7 mouse cellular contexts compared by ENCODE assay signal in genomic region chr10:80431570-80432386, GRCm38 (mm10). TPM values are rescaled to one million over a fixed set of nuclear protein-coding genes. Genes with fewer than 3 reads are reported as not detected.
DNase-seq lines count a peak whose midpoint lies in the region; ATAC-seq lines count a peak whose summit lies in the region.

No protein-coding gene starts in this region.

- H3K9me3 ChIP-seq in megakaryocyte, embryonic 14.5 days: no peaks in the 10 kb centered on the region
- no peaks in the 10 kb centered on the region; the same call in 1 of the 2 replicates for H3K9me3 ChIP-seq in forebrain, embryonic 10.5 days
- no peaks in the 10 kb centered on the region for H3K9me3 ChIP-seq in intestine, embryonic 15.5 days
- no peaks in the 10 kb centered on the region for H3K9me3 ChIP-seq in neural tube, embryonic 14.5 days (ENCODE audit: control insufficient read depth, low read length)

- no peak for DNase-seq in forebrain, embryonic 10.5 days (ENCODE audit: extremely low spot score, low spot score)

- peak overlapping the region; percentile 98 for H3K9ac ChIP-seq in intestine, embryonic 15.5 days
- peak overlapping the region; percentile 94 for H3K9ac ChIP-seq in neural tube, embryonic 14.5 days (replicated peaks; ENCODE audit: low read depth, low read length)

- no peaks in the 10 kb centered on the region for H3K27me3 ChIP-seq in megakaryocyte, embryonic 14.5 days (replicated peaks)
- H3K27me3 ChIP-seq in forebrain, embryonic 10.5 days (ENCODE audit: poor library complexity, severe bottlenecking): 0 out of 2 replicates have a peak, but pooled peaks cover 11% of the 10 kb centered on the region
- no peaks in the 10 kb centered on the region for H3K27me3 ChIP-seq in intestine, embryonic 15.5 days (replicated peaks)
- no peaks in the 10 kb centered on the region for H3K27me3 ChIP-seq in neural tube, embryonic 14.5 days (ENCODE audit: control insufficient read depth, insufficient read depth, low read length)

- H3K36me3 ChIP-seq in megakaryocyte, embryonic 14.5 days (replicated peaks; ENCODE audit: low read length): peaks cover 43% of the 10 kb centered on the region
- H3K36me3 ChIP-seq in forebrain, embryonic 10.5 days (replicated peaks): peaks cover 47% of the 10 kb centered on the region
- H3K36me3 ChIP-seq in intestine, embryonic 15.5 days: peaks cover 34% of the 10 kb centered on the region
- H3K36me3 ChIP-seq in neural tube, embryonic 14.5 days (ENCODE audit: control insufficient read depth, insufficient read depth, low read length): peaks cover 32% of the 10 kb centered on the region

- H3K4me1 ChIP-seq in megakaryocyte, embryonic 14.5 days: peaks cover 58% of the 10 kb centered on the region
- H3K4me1 ChIP-seq in forebrain, embryonic 10.5 days: peaks cover 47% of the 10 kb centered on the region
- H3K4me1 ChIP-seq in intestine, embryonic 15.5 days (replicated peaks): peaks cover 26% of the 10 kb centered on the region
- H3K4me1 ChIP-seq in neural tube, embryonic 14.5 days (ENCODE audit: control insufficient read depth, insufficient read depth, low read length): peaks cover 17% of the 10 kb centered on the region

- ATAC-seq in megakaryocyte, adult 5-6 weeks (ENCODE audit: poor library complexity, severe bottlenecking): no peak
- ATAC-seq in intestine, embryonic 15.5 days: no peak
- no peak for ATAC-seq in neural tube, embryonic 14.5 days (ENCODE audit: low read depth)
- ATAC-seq in erythroid progenitor cell, adult 5-6 weeks (replicated peaks; ENCODE audit: low FRiP score, poor library complexity, severe bottlenecking): no peak
- ATAC-seq in granulocyte monocyte progenitor cell, adult 5-6 weeks (replicated peaks; ENCODE audit: poor library complexity, severe bottlenecking): no peak

- 27% methylated on average over 16 of the region's 16 CpGs for WGBS in forebrain, embryonic 10.5 days
- 11% methylated on average over 16 of the region's 16 CpGs for WGBS in intestine, embryonic 15.5 days
- WGBS in neural tube, embryonic 14.5 days: 16% methylated on average over 15 of the region's 16 CpGs

- peak overlapping the region; percentile 81 for H3K4me2 ChIP-seq in intestine, embryonic 15.5 days (replicated peaks)
- peak overlapping the region; percentile 75 for H3K4me2 ChIP-seq in neural tube, embryonic 14.5 days (ENCODE audit: low read depth, low read length)

- peak overlapping the region; percentile 96 for H3K4me3 ChIP-seq in megakaryocyte, embryonic 14.5 days (replicated peaks)
- H3K4me3 ChIP-seq in forebrain, embryonic 10.5 days: peak overlapping the region; percentile 99
- peak overlapping the region; percentile 98 for H3K4me3 ChIP-seq in intestine, embryonic 15.5 days (replicated peaks)
- H3K4me3 ChIP-seq in neural tube, embryonic 14.5 days (ENCODE audit: low read depth, low read length): peak overlapping the region; percentile 90

- peak overlapping the region; percentile 100 for H3K27ac ChIP-seq in forebrain, embryonic 10.5 days
- 0 out of 2 replicates have a peak overlapping the region, but pooled peaks have one; percentile 36 for H3K27ac ChIP-seq in intestine, embryonic 15.5 days
- H3K27ac ChIP-seq in neural tube, embryonic 14.5 days (ENCODE audit: low read depth, low read length): no peak overlapping the region

RNA-seq across cellular contexts. Expression of gene Tcf3, which starts 1.7 kb away (rescaled TPM):
- 168 and 304 TPM in 2 replicates for polyA plus RNA-seq in megakaryocyte, embryonic 14.5 days (2012; ENCODE audit: insufficient read depth, low replicate concordance)
- 17.2 and 20.3 TPM in 2 replicates for total RNA-seq in megakaryocyte, adult 5-6 weeks (2015)
- 22.4 and 24.2 TPM in 2 replicates for total RNA-seq in megakaryocyte, adult 5-6 weeks (2017)
- polyA plus RNA-seq in forebrain, embryonic 10.5 days (2016; fragmentation: Nextera tagmentation; extraction: Ambion mirVana): 191 and 199 TPM in 2 replicates
- 91.7 and 94.2 TPM in 2 replicates for polyA plus RNA-seq in intestine, embryonic 15.5 days (2015; fragmentation: Nextera tagmentation; extraction: Ambion mirVana)
- polyA plus RNA-seq in neural tube, embryonic 14.5 days (2014; fragmentation: Nextera tagmentation; extraction: Ambion mirVana): 30.4 and 42.1 TPM in 2 replicates
- total RNA-seq in erythroid progenitor cell, adult 5-6 weeks (2015; ENCODE audit: low replicate concordance): 127 and 148 TPM in 2 replicates
- total RNA-seq in erythroid progenitor cell, adult 5-6 weeks (2017; ENCODE audit: low replicate concordance): 140 and 145 TPM in 2 replicates
- total RNA-seq in granulocyte monocyte progenitor cell, adult 5-6 weeks (2014; fragmentation: Nextera tagmentation): 33.8 and 55.2 TPM in 2 replicates
- 30.7 and 48.4 TPM in 2 replicates for total RNA-seq in granulocyte monocyte progenitor cell, adult 5-6 weeks (2017)

RNA-seq across cellular contexts. Expression of gene Uqcr11, which starts 25.1 kb away (rescaled TPM):
- polyA plus RNA-seq in megakaryocyte, embryonic 14.5 days (2012; ENCODE audit: insufficient read depth, low replicate concordance): 441 and 1,591 TPM in 2 replicates
- total RNA-seq in megakaryocyte, adult 5-6 weeks (2015): 107 and 108 TPM in 2 replicates
- 122 and 129 TPM in 2 replicates for total RNA-seq in megakaryocyte, adult 5-6 weeks (2017)
- polyA plus RNA-seq in forebrain, embryonic 10.5 days (2016; fragmentation: Nextera tagmentation; extraction: Ambion mirVana): 625 and 631 TPM in 2 replicates
- 890 and 1,161 TPM in 2 replicates for polyA plus RNA-seq in intestine, embryonic 15.5 days (2015; fragmentation: Nextera tagmentation; extraction: Ambion mirVana)
- polyA plus RNA-seq in neural tube, embryonic 14.5 days (2014; fragmentation: Nextera tagmentation; extraction: Ambion mirVana): 674 and 791 TPM in 2 replicates
- 65.8 and 80.0 TPM in 2 replicates for total RNA-seq in erythroid progenitor cell, adult 5-6 weeks (2015; ENCODE audit: low replicate concordance)
- total RNA-seq in erythroid progenitor cell, adult 5-6 weeks (2017; ENCODE audit: low replicate concordance): 67.9 and 87.3 TPM in 2 replicates
- total RNA-seq in granulocyte monocyte progenitor cell, adult 5-6 weeks (2014; fragmentation: Nextera tagmentation): 382 and 438 TPM in 2 replicates
- 172 and 277 TPM in 2 replicates for total RNA-seq in granulocyte monocyte progenitor cell, adult 5-6 weeks (2017)

RNA-seq across cellular contexts. Expression of gene Mbd3, which starts 32.4 kb away (rescaled TPM):
- polyA plus RNA-seq in megakaryocyte, embryonic 14.5 days (2012; ENCODE audit: insufficient read depth, low replicate concordance): 199 and 247 TPM in 2 replicates
- total RNA-seq in megakaryocyte, adult 5-6 weeks (2015): 38.8 and 40.6 TPM in 2 replicates
- 39.8 and 40.0 TPM in 2 replicates for total RNA-seq in megakaryocyte, adult 5-6 weeks (2017)
- 343 and 346 TPM in 2 replicates for polyA plus RNA-seq in forebrain, embryonic 10.5 days (2016; fragmentation: Nextera tagmentation; extraction: Ambion mirVana)
- 180 and 201 TPM in 2 replicates for polyA plus RNA-seq in intestine, embryonic 15.5 days (2015; fragmentation: Nextera tagmentation; extraction: Ambion mirVana)
- polyA plus RNA-seq in neural tube, embryonic 14.5 days (2014; fragmentation: Nextera tagmentation; extraction: Ambion mirVana): 162 and 166 TPM in 2 replicates
- total RNA-seq in erythroid progenitor cell, adult 5-6 weeks (2015; ENCODE audit: low replicate concordance): 33.5 TPM in 2 replicates
- total RNA-seq in erythroid progenitor cell, adult 5-6 weeks (2017; ENCODE audit: low replicate concordance): 39.7 and 45.8 TPM in 2 replicates
- total RNA-seq in granulocyte monocyte progenitor cell, adult 5-6 weeks (2014; fragmentation: Nextera tagmentation): 85.0 and 105 TPM in 2 replicates
- 94.1 and 106 TPM in 2 replicates for total RNA-seq in granulocyte monocyte progenitor cell, adult 5-6 weeks (2017)

RNA-seq across cellular contexts. Expression of gene Mex3d, which starts 44.3 kb away (rescaled TPM):
- polyA plus RNA-seq in megakaryocyte, embryonic 14.5 days (2012; ENCODE audit: insufficient read depth, low replicate concordance): 17.2 and 29.0 TPM in 2 replicates
- 2.4 and 2.6 TPM in 2 replicates for total RNA-seq in megakaryocyte, adult 5-6 weeks (2015)
- total RNA-seq in megakaryocyte, adult 5-6 weeks (2017): 2.6 and 5.0 TPM in 2 replicates
- 6.8 and 7.0 TPM in 2 replicates for polyA plus RNA-seq in forebrain, embryonic 10.5 days (2016; fragmentation: Nextera tagmentation; extraction: Ambion mirVana)
- polyA plus RNA-seq in intestine, embryonic 15.5 days (2015; fragmentation: Nextera tagmentation; extraction: Ambion mirVana): 5.5 and 6.9 TPM in 2 replicates
- polyA plus RNA-seq in neural tube, embryonic 14.5 days (2014; fragmentation: Nextera tagmentation; extraction: Ambion mirVana): 11.5 and 12.2 TPM in 2 replicates
- total RNA-seq in erythroid progenitor cell, adult 5-6 weeks (2015; ENCODE audit: low replicate concordance): 1.4 TPM in 1 of 2 replicates, not detected in the other
- total RNA-seq in erythroid progenitor cell, adult 5-6 weeks (2017; ENCODE audit: low replicate concordance): 6.7 TPM in 1 of 2 replicates, not detected in the other
- 0.67 and 3.6 TPM in 2 replicates for total RNA-seq in granulocyte monocyte progenitor cell, adult 5-6 weeks (2014; fragmentation: Nextera tagmentation)
- total RNA-seq in granulocyte monocyte progenitor cell, adult 5-6 weeks (2017): 2.1 and 2.2 TPM in 2 replicates
